Mouse (Mus musculus) brain, embryonic 14.5 days (tissue): ENCODE data around the gene Etl4. TPM values are rescaled to one million over a fixed set of nuclear protein-coding genes. Genes with fewer than 3 reads are reported as not detected.

Source experiments
- DNase-seq: peaks from one replicate; pipeline ENCODE4 v3.0.0-alpha.2; 2011; ENCODE audit warnings: low read depth
- CTCF ChIP-seq: fragments of 200-500 bp; IDR thresholded peaks from 2 replicates; pipeline ENCODE4 v1.5.1; 2012; ENCODE audit warnings: inconsistent platforms, mild to moderate bottlenecking, moderate library complexity, borderline replicate concordance; ENCODE audit not compliant: insufficient read depth, insufficient read length; ENCODE audit errors: extremely low read depth
- POLR2A ChIP-seq: fragments of 200-500 bp; IDR thresholded peaks from 2 replicates; pipeline ENCODE4 v1.6.1; 2012; ENCODE audit warnings: mild to moderate bottlenecking, inconsistent platforms, borderline replicate concordance; ENCODE audit not compliant: poor library complexity, insufficient read depth, insufficient read length, severe bottlenecking; ENCODE audit errors: extremely low read depth
- polyA plus RNA-seq: library from polyadenylated mRNA; depleted of rRNA; stranded (reverse); fragments of >200 nt; gene quantifications from 2 replicates; pipeline ENCODE4 v1.2.3, GENCODE M21; 2012

The Etl4 gene
- polyA plus RNA-seq, 1 experiment, result 12.3 TPM

DNA sequence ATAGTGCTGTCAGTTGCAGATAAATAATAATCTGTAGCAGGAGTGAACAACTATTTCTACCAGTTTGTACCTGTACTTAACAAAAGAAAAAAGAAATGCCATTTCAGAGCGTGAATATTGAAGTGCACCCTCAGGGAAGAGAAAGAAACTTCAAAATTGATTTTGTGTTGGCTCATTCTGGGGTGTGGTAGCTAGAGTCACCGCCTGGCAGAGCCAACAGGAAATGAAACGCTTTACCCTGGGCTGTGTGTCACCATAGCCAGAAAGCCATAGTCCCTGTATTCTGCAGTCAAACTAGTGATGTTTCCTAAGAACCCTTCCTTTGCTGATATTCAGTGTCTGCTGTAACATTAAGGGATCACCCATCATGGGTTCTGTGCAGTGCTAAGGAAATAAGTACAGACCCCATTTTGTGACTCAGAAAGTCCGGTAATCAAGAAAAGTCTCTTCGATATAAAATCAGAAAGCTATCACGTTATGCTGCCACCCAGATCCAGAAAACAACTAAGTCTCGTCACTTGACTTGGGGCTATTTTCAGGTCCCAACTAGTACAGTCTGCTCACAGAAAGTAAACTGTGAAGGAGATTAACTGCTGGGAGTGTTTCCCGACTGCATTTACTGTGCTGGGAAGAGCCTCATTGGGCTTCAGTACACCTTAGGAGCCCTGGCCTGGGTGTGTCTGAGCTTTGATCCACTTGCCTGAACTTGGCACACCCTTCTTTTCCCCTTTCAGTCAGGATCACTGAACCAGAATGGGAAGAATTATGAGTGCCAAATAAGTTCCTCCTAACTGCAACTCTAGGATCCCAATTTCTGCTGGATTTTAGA is 843.9 kb downstream of the Etl4 start:
- no peak for TF ChIP-seq POLR2A
- DNase-seq, result no peak

DNA sequence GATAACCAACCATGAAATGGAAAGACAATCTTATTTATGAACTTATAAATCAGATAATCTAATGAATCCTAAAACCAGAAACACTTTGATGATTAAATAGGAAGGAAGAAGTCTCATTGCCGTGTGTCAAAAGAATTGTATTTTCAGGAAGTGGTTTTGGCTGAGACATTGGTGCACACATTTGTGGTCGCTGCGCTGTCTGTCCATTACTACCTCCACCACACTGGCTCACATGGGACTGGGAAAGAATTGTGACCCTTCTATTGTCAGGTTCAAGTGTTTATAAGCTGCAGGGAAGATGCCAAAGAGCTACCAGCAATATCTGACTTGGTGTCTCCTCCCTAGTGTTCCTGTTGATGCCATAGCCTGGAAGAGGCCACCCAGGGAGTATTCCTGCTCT is 847.4 kb downstream of the Etl4 start:
- TF ChIP-seq CTCF, result no peak
- TF ChIP-seq POLR2A, result no peak
- no peak for DNase-seq

DNA sequence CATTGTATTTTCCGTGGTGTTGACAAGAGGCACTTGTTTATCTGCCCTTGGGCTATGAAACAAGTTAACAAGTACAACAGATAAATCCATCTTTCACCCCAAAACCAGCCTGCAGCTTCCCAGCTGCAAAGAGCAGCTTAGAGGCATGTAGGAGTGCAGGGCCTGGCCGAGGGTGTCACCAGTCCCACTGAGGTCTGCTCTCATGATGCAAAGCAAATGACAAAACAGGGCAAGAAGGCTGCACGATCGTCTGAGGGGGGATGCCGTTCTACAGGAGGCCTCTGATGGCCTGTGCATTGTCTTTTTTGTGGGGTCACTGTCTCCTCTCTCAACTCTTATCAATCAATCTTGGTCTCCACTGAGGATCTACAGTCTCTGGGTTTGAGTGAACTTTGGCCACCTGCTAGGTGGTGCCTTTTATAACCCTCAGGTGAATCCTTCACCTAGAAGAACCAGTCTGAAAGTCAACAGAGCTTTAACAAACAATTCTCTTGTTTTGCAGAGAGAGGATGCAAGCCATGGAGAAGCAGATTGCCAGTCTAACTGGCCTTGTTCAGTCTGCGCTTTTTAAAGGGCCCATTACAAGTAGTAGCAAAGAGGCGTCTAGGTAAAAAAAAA is 849.6 kb downstream of the Etl4 start:
- no peak for TF ChIP-seq CTCF
- TF ChIP-seq POLR2A, result no peak
- DNase-seq, result no peak

DNA sequence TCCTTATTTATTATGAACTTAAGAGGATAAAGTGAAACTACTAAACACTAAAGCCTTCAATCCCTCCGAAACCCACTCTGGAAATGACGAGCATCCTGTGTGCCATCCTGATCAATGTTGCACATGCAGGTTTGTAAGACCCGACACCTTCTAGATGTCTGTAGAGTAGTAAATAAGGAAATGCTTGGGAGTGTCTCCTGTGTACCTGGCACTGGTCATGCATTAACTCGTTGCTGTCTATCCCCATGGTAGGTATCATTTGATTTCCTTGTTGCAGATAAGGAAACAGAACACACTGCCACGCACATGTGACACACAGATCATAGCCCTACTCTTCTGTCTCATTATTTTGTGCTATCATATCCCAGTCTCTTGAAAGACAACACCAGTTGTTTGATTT is 851.7 kb downstream of the Etl4 start:
- DNase-seq, result no peak
- no peak for TF ChIP-seq POLR2A
- no peak for TF ChIP-seq CTCF

DNA sequence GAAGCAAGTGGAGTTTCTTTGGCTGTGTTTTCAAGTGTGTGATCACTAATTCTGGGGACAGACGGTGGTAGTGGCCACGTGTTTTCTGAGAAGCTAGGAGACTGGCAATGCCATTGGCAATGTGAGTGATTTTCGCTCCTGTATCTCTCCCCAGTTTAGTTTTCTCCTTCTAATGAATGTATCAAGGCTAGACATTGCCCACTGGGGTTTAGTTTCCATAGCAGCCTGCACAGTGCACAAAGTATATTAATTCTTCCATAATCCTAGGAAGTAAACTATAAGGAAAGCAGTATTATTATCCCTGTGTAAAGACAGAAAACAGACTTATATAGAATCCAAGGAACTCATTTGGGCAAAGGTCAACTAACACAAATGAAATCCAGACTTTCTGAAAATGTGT is 852.2 kb downstream of the Etl4 start:
- TF ChIP-seq CTCF (no peak), POLR2A (no peak)

DNA sequence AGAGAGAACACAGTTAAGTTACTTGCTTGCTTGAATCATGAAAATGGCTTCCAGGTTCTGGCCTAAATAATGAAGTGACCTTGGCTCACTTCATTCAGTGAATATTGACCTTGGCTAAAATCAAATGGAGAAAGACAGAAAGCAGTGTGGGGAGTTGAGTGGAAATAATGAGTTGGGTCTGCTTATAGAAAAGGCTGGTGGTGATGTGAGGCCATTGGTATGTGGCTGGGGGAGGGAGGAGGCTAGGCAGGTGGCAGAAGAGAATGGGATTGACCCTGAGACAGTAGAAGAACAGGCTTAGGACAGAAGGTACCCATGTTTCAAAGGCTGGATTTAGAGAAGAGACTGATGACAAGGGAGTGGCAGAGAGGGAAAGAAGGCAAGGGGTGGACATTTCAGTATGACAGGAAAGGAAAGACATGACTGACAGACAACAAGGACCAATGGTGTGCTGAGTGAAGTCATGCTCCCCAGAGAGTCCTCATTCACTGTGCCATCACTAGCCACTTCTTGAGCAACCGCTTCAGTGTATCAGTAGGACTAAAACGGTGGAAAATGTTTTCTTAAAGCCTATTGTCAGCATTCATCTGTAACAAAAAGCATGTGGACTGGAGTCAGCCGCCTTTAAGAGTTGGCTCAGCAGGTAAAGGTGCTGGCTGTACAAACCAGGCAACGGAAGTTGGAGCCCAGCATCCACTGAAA is 854.1 kb downstream of the Etl4 start:
- TF ChIP-seq POLR2A, result no peak
- no peak for TF ChIP-seq CTCF

More for the DNA sequence above, 852.2 kb downstream of the Etl4 start:
- no peak for DNase-seq

DNA sequence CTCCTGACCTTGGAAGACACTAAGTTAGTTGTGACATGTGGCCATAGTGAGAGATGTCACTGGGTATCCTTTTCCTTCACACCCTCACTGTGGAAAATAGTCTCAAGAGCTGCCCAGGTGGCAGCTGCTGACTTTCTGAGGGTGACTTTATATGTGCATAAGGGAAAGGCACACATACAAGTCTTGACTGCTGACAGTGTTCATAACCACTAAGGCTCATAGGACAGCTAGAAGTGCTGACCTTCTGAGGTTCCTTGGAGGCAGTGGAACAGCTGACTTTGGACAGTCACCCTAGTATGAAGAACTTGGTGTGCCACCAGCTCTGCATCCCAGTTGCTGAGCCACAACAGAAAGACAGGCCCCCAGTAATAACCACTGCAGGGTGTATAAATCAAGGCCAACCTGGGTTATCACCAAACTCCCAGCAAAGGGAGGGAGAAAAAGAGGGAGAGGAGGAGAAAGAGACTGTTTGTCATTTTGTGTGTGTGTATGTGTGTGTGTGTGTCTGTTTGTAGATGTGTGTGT is 855.0 kb downstream of the Etl4 start:
- TF ChIP-seq CTCF (no peak), POLR2A (no peak)
- no peak for DNase-seq

More for the DNA sequence above, 854.1 kb downstream of the Etl4 start:
- no peak for DNase-seq

DNA sequence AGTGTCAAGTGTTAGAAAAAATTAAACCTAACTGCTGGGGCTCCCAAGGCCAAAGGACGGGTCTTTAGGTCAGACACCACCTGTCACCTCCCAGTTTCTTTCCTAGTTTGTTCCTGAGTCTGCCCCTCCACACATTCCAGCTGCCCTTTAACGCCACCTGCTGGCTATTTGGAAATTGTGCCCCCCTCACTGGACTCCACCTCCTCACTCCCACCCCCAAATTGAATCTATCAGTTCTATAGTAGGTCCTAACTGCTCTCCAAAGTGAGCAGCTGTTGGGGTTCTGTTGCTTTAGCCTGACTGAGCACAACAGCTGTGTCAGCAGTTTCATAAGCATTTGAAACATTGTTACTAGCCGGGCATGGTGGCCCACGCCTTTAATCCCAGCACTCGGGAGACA is 859.1 kb downstream of the Etl4 start:
- TF ChIP-seq CTCF (no peak; the same call in 1 of the 2 replicates), POLR2A (no peak)
- no peak for DNase-seq

DNA sequence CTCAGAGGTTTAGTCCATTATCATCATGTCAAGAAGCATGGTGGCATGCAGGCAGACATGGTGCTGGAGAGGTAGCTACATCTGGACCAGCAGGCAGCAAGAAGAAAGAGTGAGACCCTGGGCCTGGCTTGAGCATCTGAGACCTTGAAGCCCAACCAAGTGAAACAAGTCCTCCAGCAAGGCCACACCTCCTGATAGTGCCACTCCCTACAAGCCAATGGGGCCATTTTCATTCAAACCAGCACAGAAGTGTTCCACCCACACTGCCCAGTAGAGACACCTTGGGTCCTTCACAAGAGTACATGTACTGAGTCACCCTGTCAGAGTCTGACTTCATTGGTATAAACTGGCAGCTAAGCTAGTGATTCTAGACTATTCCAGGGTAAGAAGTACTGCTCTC is 860.6 kb downstream of the Etl4 start:
- TF ChIP-seq CTCF (no peak), POLR2A (no peak)
- no peak for DNase-seq

DNA sequence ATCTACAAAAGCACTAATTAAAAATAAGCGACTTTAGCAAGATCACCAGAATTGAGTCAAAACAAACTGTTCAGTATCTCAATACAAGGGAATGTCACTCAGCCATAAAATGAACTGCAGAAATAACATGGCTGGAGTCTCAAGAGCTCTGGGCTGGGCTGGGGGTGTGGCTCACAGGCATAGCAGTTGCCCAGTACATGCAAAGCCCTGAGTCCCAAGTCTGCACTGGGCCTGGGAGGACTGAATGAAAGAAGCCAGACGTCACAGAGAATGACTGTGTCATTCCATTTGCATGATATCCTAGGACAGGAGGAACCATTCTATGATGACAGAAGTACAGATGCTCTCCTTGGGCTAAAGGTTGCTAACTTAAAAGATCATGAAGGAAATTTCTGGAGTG is 864.9 kb downstream of the Etl4 start:
- TF ChIP-seq POLR2A, result no peak
- TF ChIP-seq CTCF, result no peak
- no peak for DNase-seq

DNA sequence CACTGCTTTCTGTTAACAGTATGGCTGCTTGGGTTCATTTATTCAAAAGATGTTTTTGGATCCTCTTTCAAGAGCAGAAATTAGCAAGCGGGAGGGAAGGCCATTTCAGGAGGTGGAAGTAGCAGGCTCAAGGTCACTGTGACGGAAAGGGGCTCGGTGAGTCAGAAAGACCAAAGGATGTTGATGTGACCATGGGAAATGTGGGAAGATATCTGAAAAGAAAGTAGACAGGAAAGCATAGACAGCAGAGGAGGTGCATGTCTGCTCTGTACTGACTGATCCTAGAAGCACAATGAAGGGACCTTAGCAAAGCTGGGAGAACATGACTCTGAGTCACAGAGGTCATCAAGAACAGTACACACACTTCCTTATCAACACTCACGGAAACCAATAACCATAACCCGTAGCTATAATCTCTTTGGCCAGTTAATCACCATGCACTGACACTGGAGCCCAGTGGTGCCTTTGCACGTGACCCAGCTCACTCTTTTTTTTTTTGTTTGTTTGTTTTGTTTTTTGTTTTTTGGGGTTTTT is 866.7 kb downstream of the Etl4 start:
- DNase-seq, result no peak

More for the DNA sequence above, 866.7 kb downstream of the Etl4 start:
- no peak for TF ChIP-seq POLR2A
- no peak for TF ChIP-seq CTCF
